Mouse (Mus musculus) lung, adult 18-20 months (tissue): Measurements from ENCODE around the gene Chst15.

ENCODE experiments used
- DNase-seq, 2 experiments: peaks; one replicate each; pipeline ENCODE4 v3.0.0; 2022; ENCODE audit warnings: mixed read lengths in 2 of 2

Gene Chst15

DNA sequence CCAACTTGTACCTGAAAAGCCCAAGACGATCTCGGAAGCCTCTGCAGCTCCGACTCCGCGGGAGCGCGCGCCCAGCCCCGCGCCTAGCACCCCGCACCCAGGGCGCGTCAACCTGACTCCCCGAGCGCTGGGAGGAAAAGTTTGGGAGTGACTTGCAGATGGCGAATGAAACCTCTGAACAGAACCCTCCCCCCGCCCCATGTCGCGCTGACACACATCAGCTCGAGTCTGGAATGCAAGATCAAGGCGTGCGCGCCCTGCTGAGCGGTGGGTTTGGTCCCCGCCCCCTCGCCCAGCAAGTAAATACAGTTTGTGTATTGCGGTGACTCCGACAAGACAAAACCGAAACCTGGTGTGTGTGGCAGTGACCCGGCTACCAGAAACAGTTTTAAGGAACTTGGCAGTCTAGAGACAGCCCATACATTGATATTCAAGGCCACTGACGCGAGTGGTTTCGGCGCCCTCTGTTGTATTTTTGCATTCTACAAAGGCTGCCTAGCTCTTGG is at the start of gene Chst15:
Chst15 (minus strand) TSS at position 193 of the 506 bp plus-strand sequence.
- DNase-seq: peak; percentile 74 to 81

DNA sequence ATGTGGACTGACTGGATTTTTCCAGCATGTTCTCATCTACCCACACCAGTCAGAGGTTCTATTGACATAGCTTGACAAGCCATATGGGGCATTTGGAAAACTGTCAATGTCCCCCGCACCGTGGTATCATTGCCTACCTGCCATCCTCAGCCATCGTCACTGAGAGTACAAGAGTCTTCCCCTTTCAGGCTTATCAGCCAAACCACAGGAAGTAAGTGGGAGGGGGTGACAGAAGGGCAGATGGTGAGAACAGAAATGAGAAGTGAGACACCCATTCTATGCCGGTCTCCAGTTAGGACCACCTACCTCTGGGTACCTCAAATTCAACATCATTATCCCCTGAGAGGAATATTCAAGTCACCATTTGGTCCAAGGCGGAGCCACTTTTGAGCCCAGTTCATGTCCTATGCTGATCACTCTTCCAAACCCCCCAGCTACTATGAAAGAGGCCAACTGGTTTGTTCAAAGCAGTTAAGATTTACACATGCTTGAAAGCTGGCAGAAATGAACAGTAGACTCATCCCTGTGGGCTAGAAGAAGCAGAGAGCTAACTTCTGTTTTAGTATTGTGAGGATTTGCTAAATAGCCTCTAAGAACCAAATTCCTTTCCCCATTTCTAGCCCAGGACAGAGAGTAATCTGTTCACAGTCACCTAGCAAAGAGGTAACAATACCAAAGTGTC is 48.8 kb upstream of the Chst15 start:
- no peak for DNase-seq

DNA sequence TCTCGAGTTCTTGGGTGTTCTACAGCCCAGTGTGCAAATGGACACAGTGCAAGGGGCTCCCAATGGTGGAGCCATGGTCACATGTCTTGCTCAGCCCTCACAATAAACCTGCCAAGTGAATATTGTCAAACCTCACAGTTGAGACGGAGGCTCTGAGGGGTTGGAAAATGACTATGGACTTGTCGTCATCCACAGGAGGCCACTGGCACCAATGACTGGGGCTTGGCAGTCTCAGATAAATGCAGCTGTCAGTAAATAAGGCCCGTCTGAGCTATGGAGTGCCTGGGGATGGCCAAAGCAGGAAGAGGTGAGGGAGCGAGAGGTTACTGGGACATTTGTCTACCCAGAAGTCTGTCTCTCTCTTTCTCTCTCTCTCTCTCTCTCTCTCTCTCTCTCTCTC is 48.1 kb upstream of the Chst15 start:
- DNase-seq: no peak

DNA sequence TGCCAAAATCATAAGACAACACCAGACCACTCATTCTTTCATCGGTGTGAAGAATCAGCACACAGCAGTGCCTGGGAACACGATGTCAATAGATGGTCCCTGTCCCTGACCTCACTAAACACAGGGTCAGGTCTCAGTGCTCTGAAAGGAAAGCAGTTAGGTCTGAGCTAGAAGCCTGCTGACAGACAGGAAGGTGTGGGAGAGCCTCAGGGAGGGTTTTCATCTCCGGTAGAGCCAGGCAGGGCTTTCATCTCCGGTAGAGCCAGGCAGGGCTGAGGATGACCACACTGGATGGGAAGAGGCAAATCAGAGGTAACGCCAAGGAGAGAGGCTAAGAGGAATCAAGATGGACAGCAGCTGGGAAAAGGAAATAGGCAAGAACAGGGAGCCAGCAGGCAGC is 47.5 kb upstream of the Chst15 start:
- no peak for DNase-seq

DNA sequence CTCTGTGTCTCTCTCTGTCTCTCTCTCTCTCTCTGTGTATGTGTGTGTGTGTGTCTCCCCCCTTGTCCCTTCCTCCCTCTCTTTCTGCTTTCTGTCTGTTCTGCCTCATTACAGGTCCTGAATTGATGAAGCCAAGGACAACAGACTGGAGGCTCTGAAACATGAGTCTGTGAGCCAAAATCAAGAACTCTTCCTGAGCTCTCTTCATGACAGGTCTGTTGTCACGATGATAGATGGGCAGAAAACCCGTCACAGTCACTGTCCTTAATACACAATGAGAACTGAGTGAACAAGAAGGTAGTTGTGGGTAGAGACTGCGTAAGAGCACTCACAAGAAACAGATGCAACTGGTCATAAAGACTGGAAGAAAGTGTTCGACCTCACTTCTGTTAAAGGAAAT is 43.3 kb upstream of the Chst15 start:
- DNase-seq: no peak

DNA sequence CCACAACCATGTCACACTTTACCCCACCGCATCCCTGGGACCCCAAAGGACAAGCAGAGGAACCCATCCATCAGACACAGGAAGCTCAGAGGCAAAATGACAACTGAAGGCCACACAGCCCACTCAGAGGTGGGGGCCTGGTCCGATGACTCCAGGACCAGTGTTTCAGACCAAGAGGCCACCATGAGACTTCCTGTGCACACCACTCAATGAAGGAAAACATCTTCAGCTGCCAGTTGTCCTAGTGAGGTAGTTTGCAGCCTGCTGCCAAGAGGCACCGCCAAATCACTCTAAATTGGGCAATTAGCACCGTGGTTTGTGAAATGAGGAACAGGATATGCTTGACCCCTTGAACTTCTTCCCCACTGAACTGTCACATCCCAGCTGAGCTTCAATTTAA is 41.7 kb upstream of the Chst15 start:
- peak; percentile 29 to 41 for DNase-seq

DNA sequence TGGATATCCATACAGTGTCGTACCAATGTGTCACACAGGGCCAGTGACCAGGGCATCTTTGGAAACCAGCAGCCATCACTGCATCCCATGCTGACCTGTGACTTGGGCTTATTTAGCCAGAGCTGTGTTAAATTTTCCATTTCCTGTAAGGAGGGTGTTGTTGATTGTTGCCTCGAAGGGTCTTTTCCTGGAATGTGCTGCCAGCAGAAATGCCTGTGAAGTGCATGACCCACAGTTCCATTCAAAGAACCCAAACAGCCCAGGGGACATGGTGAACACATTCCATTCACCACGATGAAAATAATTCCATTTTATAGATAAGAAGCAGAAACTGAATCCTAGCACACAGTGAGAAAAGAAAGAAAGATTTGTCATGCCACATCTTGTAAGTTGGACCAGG is 41.2 kb upstream of the Chst15 start:
- DNase-seq: no peak

DNA sequence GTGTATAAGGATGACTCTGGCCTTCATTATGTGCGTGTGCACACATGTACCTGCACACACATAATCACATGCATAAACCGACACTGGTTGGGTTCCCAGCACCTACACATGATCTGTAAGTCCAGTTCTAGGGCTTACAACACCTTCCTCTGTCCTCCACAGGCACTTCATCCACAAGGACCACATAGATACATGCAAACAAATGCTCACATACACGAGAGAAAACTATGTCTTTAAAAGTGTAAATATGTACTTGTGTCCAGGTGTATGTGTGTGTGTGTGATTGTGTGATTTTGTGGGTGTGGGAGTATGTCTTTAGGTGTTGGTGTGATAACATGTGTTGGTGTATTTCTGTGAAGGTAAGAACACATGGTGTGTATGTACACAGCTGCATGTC is 40.8 kb upstream of the Chst15 start:
- DNase-seq: no peak

DNA sequence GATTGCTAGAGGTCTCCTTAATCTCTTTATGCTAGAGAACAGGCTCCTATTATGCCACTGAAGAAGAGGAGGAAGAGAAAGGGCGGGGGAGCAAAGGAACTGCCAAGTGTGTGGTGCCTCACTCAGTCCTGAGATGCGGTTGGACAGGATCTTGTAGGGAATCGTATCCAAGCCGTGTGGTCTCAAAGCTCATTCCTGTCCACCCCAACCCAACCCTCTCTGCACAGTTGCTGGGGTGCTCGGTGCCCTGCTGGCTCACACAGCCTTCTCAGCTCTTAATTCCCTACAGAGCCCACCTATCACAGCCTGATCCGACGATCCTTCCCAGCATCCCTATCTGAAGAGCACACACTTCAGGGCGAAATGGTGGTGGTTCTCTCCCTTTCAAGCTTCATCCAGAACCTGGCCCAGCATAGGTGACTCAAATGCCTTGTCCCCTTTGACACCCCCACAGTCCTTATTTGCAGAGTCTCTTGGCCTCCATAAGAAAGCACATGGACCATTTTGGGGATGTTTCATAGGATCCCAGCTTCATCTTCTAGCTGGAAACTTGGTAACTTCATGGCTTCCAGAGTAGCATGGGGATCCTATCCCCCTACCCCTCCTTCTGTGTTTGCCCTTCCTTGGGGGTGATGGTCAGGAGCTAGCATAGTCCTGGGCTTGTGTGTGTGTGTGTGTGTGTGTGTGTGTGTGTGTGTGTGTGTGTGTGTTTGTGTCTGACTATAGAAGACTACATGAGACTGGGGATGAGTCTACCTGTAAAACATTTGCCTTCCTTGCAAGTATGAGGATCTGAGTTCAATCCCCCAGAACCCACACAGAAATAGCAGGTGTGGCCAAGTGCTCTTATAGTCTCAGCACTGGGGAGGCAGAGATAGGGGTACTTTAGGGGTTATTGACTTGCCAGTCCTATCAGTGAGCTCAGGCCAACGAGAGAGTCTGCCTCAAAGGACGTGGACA is 40.1 kb upstream of the Chst15 start:
- no peak for DNase-seq

DNA sequence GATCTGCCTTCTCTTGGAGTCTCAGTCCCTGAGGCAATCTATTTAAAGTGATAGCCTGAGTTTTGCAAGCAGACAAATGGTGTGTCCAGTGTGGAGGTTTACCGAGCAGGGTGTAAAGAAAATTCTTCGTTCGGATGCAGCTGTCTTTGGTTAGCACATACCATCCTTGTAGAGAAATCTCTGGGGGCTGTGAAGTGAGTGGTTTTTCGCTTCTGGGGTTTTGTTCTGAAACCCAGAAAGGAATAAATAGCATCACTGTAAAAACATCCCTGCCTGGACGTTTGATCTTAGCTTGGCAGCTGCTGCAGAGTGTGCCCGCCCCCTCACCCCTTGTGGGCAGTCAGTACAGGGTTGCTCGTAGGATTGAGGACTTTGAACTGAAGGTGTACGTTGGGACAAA is 39.2 kb upstream of the Chst15 start:
- DNase-seq: no peak

DNA sequence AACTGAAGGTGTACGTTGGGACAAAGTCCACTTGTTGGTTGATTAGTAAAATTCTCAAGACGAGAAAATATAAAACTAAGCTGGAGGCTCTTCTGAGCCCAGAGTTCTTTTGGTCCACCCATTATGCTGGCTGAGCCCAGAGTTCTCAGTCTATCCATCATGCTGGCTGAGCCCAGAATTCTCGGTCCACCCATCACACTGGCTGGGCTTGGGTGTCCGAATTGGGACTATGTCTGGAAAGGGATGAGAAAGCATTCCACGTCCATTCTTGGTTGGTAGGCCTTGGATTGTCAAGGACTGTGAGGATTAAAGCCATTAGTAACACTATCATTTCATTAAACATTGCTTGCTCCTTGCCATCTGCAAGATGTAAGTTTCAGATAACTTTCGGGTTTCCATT is 38.7 kb upstream of the Chst15 start:
- no peak for DNase-seq

DNA sequence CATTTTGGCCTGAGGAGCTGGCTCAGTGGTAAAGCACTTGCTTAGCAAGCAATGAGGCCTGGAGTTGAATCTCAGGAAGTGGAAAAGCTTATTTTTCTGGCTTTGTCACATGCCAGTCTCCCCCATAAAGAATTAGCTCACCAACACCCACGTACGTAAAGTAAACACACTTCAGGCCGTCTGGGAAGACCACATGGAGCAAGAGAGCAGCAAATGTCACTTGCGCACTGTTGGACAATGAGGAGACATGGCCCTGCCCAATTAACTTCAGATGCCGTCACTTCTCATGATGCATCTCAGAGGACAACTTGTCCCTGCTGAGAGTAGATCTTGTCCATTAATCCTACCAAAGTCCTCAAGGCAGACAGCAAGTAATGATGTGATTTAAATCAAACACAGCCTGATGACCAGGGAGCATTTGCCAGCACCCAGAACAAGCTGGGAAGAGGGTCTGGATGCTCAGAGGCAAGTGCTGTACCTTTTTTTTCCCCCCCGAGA is 32.1 kb upstream of the Chst15 start:
- DNase-seq: no peak

DNA sequence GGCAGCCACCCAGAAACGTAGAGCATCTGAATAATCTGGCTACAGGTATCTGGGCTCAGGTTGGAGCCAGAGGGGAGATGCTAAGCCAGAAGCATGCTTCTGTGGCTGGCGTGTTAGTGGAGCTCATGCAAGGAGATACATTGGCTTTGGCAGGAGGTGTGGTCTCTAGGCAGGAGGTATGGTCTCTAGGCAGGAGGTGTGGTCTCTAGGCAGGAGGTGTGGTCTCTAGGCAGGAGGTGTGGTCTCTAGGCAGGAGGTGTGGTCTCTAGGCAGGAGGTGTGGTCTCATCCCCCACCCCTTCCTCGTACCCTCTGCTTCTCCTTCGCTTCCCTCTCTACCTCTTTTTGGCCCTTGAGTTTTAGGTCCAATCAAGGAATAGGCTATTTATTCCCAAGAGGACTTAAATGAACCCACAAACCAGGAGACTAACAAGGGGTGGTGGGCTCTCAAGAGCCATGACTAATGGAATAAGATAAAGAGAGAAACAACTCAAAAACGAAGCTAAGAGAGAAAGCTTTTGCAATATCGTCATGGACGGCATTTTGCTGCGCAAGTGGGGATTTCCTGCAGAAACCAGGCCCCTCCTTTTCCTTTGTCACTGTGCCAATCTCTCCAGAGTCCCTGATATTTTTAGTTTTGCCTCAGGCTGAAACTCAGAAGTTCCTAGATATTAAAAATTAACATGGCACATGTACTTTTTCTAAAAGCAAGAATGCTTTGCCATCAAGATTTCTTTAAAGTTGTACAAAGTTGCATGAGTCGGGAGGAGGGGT is 30.4 kb upstream of the Chst15 start:
- DNase-seq: no peak

DNA sequence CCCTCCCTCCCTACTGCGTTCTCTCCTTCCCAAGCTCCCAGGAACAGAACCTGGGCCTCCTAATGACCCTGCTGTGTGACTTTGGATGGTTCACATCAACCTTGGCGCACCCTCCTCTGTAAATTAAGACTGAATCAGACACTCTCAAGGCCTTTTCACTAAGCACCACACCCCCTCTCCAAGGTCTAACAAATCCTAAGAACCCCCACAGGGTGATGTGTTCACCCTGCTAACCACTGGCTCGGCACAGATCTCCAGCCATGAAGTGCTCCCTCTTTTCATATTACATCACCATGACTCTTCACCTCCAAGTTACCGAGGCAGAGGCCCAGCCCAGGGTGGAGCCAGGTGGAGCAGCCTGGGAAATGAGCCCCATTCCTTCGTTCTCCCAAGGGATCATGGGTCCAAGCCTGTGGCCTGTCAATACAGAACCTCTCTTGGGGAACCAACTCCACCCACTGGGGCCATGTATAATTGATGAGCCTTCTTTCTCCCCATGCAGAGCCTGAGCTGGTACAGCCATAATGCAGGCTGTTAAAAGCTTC is 28.6 kb upstream of the Chst15 start:
- no peak for DNase-seq

DNA sequence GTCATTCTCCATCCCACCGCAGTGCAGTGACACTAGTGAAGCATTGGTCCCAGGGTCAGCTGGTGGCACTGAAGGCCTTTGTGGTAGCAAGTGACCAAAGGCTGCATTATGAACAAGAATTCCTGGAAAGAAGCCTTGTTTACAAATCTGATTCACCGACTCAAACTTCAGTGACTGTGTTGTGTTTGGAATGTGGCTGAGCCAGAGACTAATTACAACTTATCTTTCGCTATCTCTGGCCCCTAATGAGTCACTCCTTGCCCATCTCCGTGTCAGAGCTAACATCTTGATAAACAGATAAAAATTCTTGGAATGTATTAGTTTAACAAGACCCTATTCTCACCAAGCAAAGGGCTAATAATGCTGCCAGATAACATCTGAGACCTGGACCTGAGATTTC is 27.6 kb upstream of the Chst15 start:
- no peak for DNase-seq

DNA sequence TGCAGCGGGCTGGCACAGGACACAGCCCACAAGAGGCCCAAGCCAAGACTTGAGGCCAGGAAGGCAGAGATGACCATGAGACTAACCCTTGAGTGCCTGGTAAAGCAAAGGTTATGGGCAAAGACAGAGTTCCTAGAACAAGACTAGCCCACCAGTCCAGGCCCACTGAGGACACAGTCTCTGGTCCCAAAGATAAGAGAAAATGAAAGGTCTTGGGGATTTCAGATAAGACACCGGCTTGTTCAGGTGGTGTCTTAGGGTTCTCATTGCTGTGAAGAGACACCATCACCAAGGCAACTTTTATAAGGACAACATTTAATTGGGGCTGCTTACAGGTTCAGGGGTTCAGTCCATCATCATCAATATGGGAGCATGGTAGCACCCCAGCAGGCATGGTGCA is 26.9 kb upstream of the Chst15 start:
- DNase-seq: no peak

DNA sequence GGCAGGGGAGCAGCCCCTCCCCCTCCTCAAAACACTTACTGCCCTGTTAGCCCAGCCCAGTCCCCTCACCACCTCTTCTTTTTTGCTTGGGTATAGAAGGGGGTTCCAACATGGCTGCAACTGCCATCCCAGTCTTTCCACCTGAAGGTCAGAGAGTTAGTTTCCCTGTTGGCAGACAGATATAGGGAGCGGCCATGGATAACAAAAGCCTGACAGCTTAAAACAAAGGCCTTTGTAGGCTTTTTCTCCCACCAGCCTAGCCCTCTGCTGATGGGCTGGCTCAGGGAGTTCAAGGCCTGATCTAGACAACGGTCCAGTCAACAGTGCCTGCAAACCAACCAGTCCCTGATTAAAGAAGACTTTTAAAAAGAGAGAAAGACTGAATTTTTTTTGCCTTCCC is 26.1 kb upstream of the Chst15 start:
- DNase-seq: no peak

DNA sequence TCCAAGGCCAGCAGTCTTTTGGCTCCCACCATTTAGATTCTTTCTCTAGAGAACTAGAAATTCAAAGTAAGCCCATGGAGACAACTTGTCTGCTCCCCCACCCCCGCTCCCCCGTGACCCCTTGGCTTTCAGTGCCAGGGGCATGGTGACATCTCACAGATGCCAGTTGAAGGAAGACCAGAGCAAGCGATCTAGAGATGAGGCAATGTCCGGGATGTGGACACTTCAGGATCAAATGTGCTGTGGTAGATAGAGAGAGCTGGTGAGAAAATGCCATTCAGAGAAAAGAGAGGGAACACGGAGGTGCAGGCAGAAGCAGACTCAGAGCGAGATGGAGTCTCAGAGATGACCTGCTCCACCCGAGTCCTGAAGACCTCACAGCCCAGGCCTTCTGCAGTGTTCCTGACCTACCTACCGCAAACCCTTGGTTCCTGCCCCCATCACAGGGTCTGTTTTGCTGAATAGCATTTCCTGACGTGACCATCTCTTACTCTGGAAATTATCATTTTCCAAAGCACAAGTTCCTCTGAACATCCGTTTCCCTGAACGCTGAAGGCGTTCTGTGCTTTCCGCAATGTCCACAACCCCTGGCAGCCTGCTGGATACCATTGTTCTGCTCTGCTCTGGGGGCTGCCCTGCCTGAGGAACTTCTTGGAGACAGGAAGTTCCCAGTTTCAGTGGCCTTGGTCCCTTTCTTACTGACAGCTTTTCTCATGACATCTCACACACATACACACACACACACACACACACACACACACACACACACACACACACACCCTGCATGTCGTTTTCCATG is 22.2 kb upstream of the Chst15 start:
- peak; percentile 25 to 50 for DNase-seq

DNA sequence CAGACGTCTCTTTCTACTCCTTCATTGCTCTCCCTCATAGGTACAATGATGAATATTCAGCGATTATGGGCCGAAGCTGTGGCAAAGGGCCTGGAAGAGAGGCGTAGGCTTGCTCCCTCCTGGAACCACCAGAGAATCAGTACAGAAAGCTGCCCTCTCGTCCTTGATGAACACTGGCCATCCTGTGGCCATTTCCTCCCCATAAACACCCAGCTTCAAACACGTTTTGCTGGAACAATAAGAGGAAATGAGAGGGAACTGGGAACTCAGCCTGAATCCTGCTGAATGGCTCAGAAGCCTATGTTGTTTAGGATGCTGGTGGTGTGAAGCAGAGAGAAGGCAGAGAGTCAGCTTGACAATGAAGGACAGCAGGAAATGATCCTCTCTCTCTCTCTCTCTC is 21.3 kb upstream of the Chst15 start:
- DNase-seq: peak; percentile 53 to 71

DNA sequence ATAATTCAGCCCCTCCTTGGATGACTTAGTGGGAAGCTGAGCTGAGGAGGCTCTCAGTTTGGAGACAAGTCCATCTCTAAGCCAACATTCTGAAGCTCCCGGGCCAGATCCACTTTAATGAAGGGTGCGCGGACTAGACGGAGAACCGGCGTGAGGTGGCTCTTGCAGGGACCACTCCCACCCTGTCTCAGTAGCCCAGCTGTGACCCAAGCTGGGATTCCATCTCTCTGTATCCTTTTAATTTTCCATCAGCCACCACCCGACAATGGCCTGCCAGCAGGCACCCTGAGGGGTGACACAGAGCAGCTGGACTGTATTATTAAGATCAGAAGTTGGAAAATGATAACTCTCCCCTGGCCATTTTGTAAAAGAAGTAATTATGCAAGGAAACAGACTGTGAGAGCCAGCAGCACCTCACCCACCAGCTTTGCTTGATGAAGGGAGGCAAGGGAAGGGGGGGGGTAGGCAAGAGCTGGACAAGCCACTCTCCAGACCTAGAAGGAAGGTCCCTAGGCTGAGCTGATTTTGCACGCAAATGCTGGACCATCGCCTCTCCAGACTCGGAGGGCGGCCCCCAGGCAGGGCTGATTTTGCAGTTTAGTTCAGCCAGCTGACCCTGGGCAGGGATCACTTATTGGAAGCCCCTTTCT is 20.4 kb upstream of the Chst15 start:
- DNase-seq: no peak

DNA sequence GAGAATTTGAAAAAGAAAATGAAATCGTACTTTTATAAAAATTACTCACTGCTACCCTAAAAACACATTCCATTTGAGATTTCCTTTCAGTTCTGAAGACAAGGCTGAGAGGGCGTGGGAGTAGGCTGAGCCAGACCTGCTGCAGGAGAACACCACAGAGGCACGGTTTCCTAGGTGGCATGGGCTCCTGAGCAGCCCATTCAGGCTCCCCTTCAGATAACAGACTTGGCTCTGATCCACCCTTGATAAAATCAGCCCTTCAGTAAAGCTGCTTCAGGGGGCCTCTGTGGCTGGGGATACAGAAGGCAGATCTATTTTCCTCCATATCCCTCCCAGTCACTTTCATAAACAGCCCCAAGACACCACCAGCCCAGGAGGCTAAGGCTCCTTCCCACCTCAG is 19.8 kb upstream of the Chst15 start:
- no peak for DNase-seq
